Mouse (Mus musculus) 3134 (cell line): Measurements from ENCODE around the gene Mrps34.

Source experiments
- DNase-seq: peaks from one replicate; pipeline ENCODE4 v3.0.0-alpha.2; 2011; ENCODE audit warnings: low spot score; ENCODE audit not compliant: insufficient read length; ENCODE audit errors: extremely low read depth

Mrps34 gene

GRCm38 (mm10) chr17:24894995-24895547 lies at the start of gene Mrps34, which contains the start of gene Eme2:
Gene Mrps34, plus strand, starts transcription at chr17:24895116.
Gene Eme2, minus strand, starts transcription at chr17:24895087.
- peak; percentile 89 for DNase-seq

- DNase-seq: no peak
These were observed 47.5 kb upstream of the Mrps34 start for GRCm38 (mm10) chr17:24847386-24847785.

- DNase-seq: no peak
These were observed 46.3 kb upstream of the Mrps34 start for GRCm38 (mm10) chr17:24848600-24849031.

GRCm38 (mm10) chr17:24849733-24850064 lies 45.2 kb upstream of the Mrps34 start:
- no peak for DNase-seq

GRCm38 (mm10) chr17:24850065-24850772 lies 44.7 kb upstream of the Mrps34 start, which contains the start of gene Fahd1:
Gene Fahd1, minus strand, starts transcription at chr17:24850364.
- DNase-seq: peak; percentile 98

- no peak for DNase-seq
These were observed 44.2 kb upstream of the Mrps34 start for GRCm38 (mm10) chr17:24850773-24851127.

GRCm38 (mm10) chr17:24851381-24852125 lies 43.4 kb upstream of the Mrps34 start:
- DNase-seq: no peak

GRCm38 (mm10) chr17:24855838-24856464 lies 39.0 kb upstream of the Mrps34 start:
- peak; percentile 78 for DNase-seq

- no peak for DNase-seq
These were observed 38.3 kb upstream of the Mrps34 start for GRCm38 (mm10) chr17:24856589-24856988.

GRCm38 (mm10) chr17:24857831-24858470 lies 37.0 kb upstream of the Mrps34 start:
- no peak for DNase-seq

- DNase-seq: no peak
These were observed 35.9 kb upstream of the Mrps34 start for GRCm38 (mm10) chr17:24858967-24859366.

- no peak for DNase-seq
These were observed 34.8 kb upstream of the Mrps34 start for GRCm38 (mm10) chr17:24860076-24860475.

- DNase-seq: no peak
These were observed 33.1 kb upstream of the Mrps34 start for GRCm38 (mm10) chr17:24861785-24862184.

GRCm38 (mm10) chr17:24865776-24866175 lies 29.1 kb upstream of the Mrps34 start, which contains the start of gene Igfals:
Gene Igfals, plus strand, starts transcription at chr17:24865997.
- no peak for DNase-seq

GRCm38 (mm10) chr17:24867914-24868313 lies 27.0 kb upstream of the Mrps34 start:
- no peak for DNase-seq

GRCm38 (mm10) chr17:24873695-24874404 lies 21.1 kb upstream of the Mrps34 start:
- no peak for DNase-seq

GRCm38 (mm10) chr17:24874405-24874745 lies 20.5 kb upstream of the Mrps34 start:
- no peak for DNase-seq

- no peak for DNase-seq
These were observed 19.9 kb upstream of the Mrps34 start for GRCm38 (mm10) chr17:24874989-24875388.

GRCm38 (mm10) chr17:24877336-24878116 lies 17.4 kb upstream of the Mrps34 start:
- no peak for DNase-seq

- no peak for DNase-seq
These were observed 16.9 kb upstream of the Mrps34 start for GRCm38 (mm10) chr17:24878117-24878397.
